Mouse (Mus musculus): ENCODE results near the gene Prl2c5. TPM values are rescaled to one million over a fixed set of nuclear protein-coding genes. Genes with fewer than 3 reads are reported as not detected.
"Not testable (repeated sequence)": the region's sequence is repeated elsewhere in the genome, so short reads cannot be mapped to it uniquely, and the experiment has no call there.

The Prl2c5 gene
- not detected in 2 replicates for total RNA-seq (2021)
- long read RNA-seq, experiment 1: 0 reads
- long read RNA-seq, experiment 2: 0 reads

DNA sequence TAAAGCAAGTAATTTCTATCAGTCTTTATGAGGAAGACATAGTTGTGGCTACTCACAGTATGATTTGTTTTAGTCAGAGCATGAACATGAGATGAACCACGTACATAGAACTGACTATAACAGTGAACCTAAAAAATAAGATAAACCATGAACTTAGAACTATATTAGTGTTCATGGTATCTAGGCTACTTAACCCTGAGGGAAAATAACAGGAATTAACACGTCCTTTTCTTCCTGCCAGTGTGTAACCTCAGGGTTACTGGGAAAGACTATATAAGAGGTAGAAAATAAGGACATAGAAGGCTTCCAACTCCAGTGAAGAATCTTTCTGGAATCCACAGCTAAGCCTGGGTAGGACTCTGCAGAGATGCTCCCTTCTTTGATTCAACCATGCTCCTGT lies at the start of gene Prl2c5:
Gene Prl2c5 (plus strand): TSS at position 301 of the 400 bp plus-strand sequence.
- not testable (repeated sequence) for DNase-seq

DNA sequence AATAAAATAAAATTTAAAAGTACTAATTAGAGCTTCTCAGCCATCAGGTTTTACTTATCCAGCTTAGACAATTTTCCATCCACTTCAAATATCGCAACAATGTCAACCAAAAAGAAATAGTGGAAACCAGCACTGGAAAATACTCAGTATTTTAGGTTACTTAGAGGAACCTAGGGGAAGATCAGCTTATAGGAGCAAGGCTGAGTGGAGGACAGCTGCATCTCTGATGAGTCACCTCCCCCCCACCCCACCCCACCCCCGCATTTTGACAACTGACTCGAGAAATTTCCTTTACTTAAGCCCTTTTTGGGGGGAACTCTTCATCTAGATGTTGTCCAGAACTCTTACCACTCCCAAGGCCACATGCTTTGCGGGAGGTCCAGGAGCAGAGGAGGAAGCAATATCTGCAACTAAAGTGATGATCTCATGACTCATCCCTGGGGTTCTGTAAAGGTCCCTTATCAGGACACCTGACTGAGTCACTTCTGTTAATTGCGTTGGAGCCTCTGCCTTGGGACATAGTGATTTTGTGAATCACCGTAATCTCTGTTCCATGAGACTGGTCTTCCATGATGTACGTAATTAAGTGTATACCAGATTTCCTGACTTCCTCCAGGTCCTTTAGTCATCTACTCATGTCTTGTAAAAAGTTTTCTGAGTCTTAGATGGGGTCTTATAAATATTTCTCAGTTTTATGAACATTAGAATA lies 19.6 kb upstream of the Prl2c5 start:
- DNase-seq: not testable (repeated sequence)

DNA sequence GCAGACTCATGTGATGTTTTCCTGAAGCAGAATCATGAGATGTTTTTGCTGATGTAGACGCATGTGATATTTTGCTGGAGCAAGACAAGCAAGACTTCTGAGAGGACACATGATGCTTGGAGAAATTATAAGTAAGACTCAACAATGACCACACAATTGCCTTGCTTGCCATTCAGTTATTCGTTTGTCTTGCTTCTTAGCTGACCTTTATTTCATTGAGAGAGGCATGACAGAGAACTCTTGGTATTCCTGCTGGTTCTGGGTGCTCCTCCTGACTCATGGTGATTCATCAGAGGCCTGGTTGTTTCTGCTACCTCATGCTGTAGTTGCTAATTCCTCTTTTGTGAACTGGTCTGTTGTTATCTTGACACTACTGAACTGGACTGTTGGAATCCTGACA lies 13.9 kb upstream of the Prl2c5 start:
- not testable (repeated sequence) for DNase-seq

DNA sequence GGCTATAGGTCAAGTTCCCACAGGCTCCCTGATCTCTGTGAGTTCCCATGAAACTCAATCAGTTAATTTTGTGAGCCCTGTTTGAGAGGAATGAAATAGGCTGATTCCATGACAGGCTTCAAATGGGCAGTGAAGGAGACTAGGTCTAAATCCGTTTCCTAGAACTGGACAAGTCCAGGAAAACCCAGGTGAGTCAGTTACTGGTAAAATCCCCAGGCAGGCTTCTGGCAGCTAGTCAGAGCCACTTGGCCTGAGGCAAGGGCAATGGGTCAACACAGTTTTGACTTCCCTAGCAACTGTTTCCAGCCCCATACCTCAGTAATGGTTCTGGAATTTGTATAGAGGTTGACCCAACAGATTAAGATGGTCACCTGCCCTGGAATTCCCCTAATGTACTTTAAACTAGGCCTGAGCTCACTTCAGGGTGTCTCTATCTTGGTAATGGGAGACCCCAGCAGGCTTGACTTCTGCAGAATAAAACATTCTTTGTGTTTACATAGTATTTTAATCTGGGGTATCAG lies 8.8 kb upstream of the Prl2c5 start:
- not testable (repeated sequence) for DNase-seq

DNA sequence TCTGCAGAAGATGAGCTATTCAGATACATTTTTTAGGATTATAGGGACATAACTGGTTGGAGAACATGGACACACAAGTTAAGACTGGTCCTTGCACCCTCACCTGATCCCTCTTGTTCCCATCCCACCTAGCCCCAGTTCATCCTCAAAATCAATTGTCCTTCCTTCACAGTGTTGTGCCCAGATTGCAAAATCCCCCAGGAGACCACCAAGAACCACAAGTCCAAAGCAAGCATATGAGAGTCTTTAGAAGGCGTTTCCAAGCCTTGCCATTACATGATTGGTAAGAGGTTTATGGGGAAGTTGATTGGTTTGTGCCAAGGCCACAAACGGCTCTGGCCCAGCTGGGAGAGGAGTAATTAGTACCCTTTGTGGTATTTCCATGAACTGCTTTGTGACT lies 6.8 kb upstream of the Prl2c5 start:
- not testable (repeated sequence) for DNase-seq

DNA sequence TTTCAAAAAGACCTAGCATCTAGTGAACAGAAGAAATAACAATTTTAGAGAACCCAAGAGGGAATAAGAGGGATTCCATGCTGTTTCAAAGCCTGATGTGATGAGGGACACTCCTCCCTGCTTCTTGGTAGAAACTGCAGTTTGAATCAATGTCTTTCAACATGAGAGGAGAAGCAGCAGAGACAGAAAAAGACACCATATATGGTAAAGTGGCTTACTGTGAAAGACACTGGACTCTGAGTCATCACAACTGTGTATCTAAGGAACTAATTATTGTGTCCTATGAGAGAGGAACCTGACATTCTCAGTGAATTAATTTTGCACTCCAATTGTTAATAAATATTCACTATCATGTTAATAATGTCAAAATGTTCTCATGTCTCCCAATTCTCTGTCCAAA lies 28.7 kb downstream of the Prl2c5 start:
- not testable (repeated sequence) for DNase-seq

DNA sequence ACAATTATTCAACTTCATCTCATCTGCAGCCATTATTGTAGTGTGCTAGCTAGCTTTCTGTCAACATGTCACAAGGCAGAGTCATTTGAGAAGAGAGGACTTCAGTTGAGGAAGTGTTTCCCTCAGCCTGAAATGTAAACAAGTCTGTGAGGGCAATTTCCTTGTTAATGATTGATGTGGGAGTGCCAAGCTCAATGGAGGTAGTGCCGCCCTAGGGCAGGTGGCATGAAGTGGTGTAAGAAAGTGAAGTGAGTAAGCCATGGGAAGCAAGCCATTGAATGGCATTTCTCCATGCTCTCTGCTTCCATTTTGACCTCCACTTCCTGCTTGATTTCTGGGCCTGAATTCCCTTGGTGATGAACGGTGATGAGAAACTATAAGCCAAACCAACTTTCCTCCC lies 33.8 kb downstream of the Prl2c5 start:
- DNase-seq: not testable (repeated sequence)

DNA sequence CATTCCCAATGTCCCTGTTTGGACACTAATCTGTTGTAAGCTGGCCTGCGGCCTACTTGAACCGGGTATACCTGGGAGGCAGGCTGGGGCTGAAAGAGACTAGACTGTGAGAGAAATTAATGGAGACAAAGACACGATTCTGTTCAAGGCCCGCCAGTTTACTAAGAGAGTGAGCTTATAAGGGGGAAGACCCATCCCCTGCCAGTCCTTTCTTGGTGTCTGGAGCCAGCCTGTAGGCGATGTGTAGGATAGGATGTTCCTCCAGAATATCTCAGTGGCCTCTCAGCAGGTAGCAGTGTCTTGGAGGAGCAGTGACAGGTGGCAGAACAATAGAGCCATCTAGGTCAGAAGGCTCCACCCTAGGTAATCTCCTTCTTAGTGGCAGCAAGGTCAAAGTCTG lies 37.7 kb downstream of the Prl2c5 start:
- DNase-seq: not testable (repeated sequence)

DNA sequence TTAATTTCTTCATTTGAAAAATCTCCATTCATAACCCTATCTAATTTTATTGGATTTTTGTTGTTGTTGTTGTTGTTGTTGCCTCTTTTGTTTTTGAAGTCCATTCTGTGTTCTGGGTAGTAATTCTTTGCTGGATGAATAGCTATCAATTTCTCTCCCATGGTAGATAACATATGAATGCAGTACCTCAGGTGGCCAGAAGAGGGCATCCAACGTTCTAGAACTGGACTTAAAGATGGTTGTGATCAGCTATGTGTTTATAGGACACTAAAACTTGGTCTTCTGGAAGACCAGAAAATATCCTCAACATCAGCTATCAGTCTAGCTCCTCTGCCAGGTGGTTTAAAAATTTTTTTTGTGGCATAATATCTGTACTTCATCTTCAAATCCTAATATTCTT lies 54.9 kb downstream of the Prl2c5 start:
- DNase-seq: peak; percentile 72

Other genes with a start within 250 kb of the Prl2c5 start
- gene Prl2c2, start 177.3 kb upstream of the Prl2c5 start, total RNA-seq (2021): not detected in 2 replicates
- gene Gpr137b, start 211.3 kb downstream of the Prl2c5 start, total RNA-seq (2021): 19.7 and 32.4 TPM in 2 replicates

All from adrenal gland, postnatal 14 days (tissue).